In the genomic region with DNA sequence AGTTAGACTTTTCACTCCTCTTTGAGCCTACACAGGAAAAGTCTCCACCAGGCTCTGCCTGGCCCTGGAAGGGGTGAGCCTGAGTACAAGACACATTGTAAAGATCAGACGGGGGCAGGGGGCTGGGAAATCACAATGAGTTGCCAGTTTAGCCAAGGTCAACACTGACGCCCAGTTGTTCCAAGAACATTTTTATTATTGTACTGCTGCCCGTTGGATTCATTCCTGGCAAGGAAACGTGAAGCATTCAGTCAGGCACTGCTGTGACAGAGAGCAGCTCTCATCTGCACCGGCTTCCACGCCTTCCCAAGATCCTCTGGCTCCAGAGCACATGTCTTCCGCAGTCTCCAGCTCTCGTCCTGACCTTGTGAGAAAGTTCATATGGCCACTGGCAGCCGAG, we compare ENCODE assay signal across 9 mouse cellular contexts. TPM values are rescaled to one million over a fixed set of nuclear protein-coding genes. Genes with fewer than 3 reads are reported as not detected.
A peak's percentile ranks its signal among the peaks of the same experiment; 100 is the strongest.
DNase-seq lines count a peak whose midpoint lies in the region; ATAC-seq and TF ChIP-seq lines count a peak whose summit lies in the region.
"Had no signal": no experiment of that assay in that cellular context is flagged by ENCODE, and none has a peak within 500 bp of the region (broad histone marks: within the 10 kb centered on the region; RNA-seq: fewer than 3 reads in every experiment).

No protein-coding gene starts in this region.

- H3K9ac ChIP-seq in lung, embryonic 15.5 days, result no peak overlapping the region

- peak; percentile 91 for ATAC-seq in lung, embryonic 15.5 days (ENCODE audit: borderline replicate concordance, extremely low read depth, low FRiP score, low TSS enrichment)
- ATAC-seq in inflammation-experienced regulatory T-cells, adult 6 months, result no peak
- ATAC-seq in activated CD4-positive, CD25-positive, alpha-beta regulatory T cell, adult 4 months, result no peak

- H3K9me3 ChIP-seq in lung, embryonic 15.5 days, result no peaks in the 10 kb centered on the region

- no peaks in the 10 kb centered on the region for H3K27me3 ChIP-seq in lung, embryonic 15.5 days
- H3K27me3 ChIP-seq in thymus, adult 2 months (ENCODE audit: control insufficient read depth, insufficient read depth, low read length), result no peaks in the 10 kb centered on the region

- TF ChIP-seq POLR2A in thymus, adult 2 months (IDR thresholded peaks at IDR 0.05; ENCODE audit: control insufficient read depth, extremely low read depth, insufficient read depth, low read length, poor library complexity), result no peak

- peak overlapping the region; percentile 79 for H3K27ac ChIP-seq in lung, embryonic 15.5 days
- H3K27ac ChIP-seq in thymus, adult 2 months (ENCODE audit: control insufficient read depth, insufficient read depth, low read length), result no peak overlapping the region

- no peak overlapping the region for H3K4me3 ChIP-seq in lung, embryonic 15.5 days
- H3K4me3 ChIP-seq in thymus, adult 2 months (ENCODE audit: control insufficient read depth, insufficient read depth, low read length), result no peak overlapping the region

- peak; percentile 45 for DNase-seq in NIH3T3 (ENCODE audit: low read depth)
- peak; percentile 53 for DNase-seq in gastrocnemius, adult 18-20 months (ENCODE audit: low spot score)
- peak; percentile 67 to 74 for DNase-seq in heart, postnatal 14 days
- DNase-seq in layer of hippocampus, adult 18-20 months (ENCODE audit: low spot score in 2 of 2), result no peak
- DNase-seq in thymus, adult 2 months, result no peak

- no peak overlapping the region for H3K4me2 ChIP-seq in lung, embryonic 15.5 days

- H3K4me1 ChIP-seq in lung, embryonic 15.5 days, result peaks cover 22% of the 10 kb centered on the region
- H3K4me1 ChIP-seq in thymus, adult 2 months (replicated peaks; ENCODE audit: control insufficient read depth, insufficient read depth, low read length), result no peaks in the 10 kb centered on the region

- WGBS in lung, embryonic 15.5 days, result 38% methylated on average over 9 of the region's 9 CpGs
- 93% methylated on average over 9 of the region's 9 CpGs for WGBS in thymus, adult 2 months

- intact Hi-C loops in heart, postnatal 14 days (cut with DNase I), result no loop called here

- no peaks in the 10 kb centered on the region for H3K36me3 ChIP-seq in lung, embryonic 15.5 days
- no peaks in the 10 kb centered on the region for H3K36me3 ChIP-seq in thymus, adult 2 months (ENCODE audit: control insufficient read depth, insufficient read depth, low read length)

- TF ChIP-seq CTCF in thymus, adult 2 months (IDR thresholded peaks at IDR 0.05; ENCODE audit: borderline replicate concordance, control insufficient read depth, extremely low read depth, insufficient read depth, low read length, poor library complexity), result no peak

RNA-seq across cellular contexts. Expression of a gene that starts 12.2 kb away (rescaled TPM):
- total RNA-seq in gastrocnemius, adult 18-20 months (2021), result 10 to 100 TPM; 51.3 to 68.0 TPM
- 100 to 1,000 TPM; 373 to 513 TPM for total RNA-seq in heart, postnatal 14 days (2021)
- 918 and 931 TPM in 2 replicates for polyA plus RNA-seq in lung, embryonic 15.5 days (2015; fragmentation: Nextera tagmentation; extraction: Ambion mirVana)
- not detected for polyA plus RNA-seq in inflammation-experienced regulatory T-cells, adult 6 months (2017; shearing (Covaris generic))
- total RNA-seq in layer of hippocampus, adult 18-20 months (2021), result 10 to 100 TPM; 24.7 to 29.4 TPM
- not detected for polyA plus RNA-seq in activated CD4-positive, CD25-positive, alpha-beta regulatory T cell, adult 4 months (2017; shearing (Covaris generic))
- 173 and 274 TPM in 2 replicates for polyA plus RNA-seq in thymus, adult 2 months (2012; rRNA removed)

RNA-seq across cellular contexts. Expression of a gene that starts 30.3 kb away (rescaled TPM):
- total RNA-seq in gastrocnemius, adult 18-20 months (2021), result not detected
- 10 to 100 TPM; 14.7 to 18.2 TPM for total RNA-seq in heart, postnatal 14 days (2021)
- 6.6 and 7.1 TPM in 2 replicates for polyA plus RNA-seq in lung, embryonic 15.5 days (2015; fragmentation: Nextera tagmentation; extraction: Ambion mirVana)
- 1 to 10 TPM in 2 of 3 experiments, not detected in 1; 1.5 to 2.3 TPM for polyA plus RNA-seq in inflammation-experienced regulatory T-cells, adult 6 months (2017; shearing (Covaris generic))
- total RNA-seq in layer of hippocampus, adult 18-20 months (2021), result not detected
- polyA plus RNA-seq in activated CD4-positive, CD25-positive, alpha-beta regulatory T cell, adult 4 months (2017; shearing (Covaris generic)), result 1 to 10 TPM; 1.5 to 1.6 TPM
- 12.8 and 13.3 TPM in 2 replicates for polyA plus RNA-seq in thymus, adult 2 months (2012; rRNA removed)

RNA-seq across cellular contexts. Expression of a gene that starts 34.1 kb away (rescaled TPM):
- total RNA-seq in gastrocnemius, adult 18-20 months (2021), result not detected
- total RNA-seq in heart, postnatal 14 days (2021), result under 1 TPM in 1 of 2 experiments, not detected in 1; 0.17 TPM
- 0.40 and 0.62 TPM in 2 replicates for polyA plus RNA-seq in lung, embryonic 15.5 days (2015; fragmentation: Nextera tagmentation; extraction: Ambion mirVana)
- polyA plus RNA-seq in inflammation-experienced regulatory T-cells, adult 6 months (2017; shearing (Covaris generic)), result 1 to 10 TPM; 1.1 to 2.1 (median 1.1) TPM
- under 1 TPM; 0.58 to 0.87 TPM for total RNA-seq in layer of hippocampus, adult 18-20 months (2021)
- under 1 TPM; 0.50 to 0.54 TPM for polyA plus RNA-seq in activated CD4-positive, CD25-positive, alpha-beta regulatory T cell, adult 4 months (2017; shearing (Covaris generic))
- 1.8 and 2.4 TPM in 2 replicates for polyA plus RNA-seq in thymus, adult 2 months (2012; rRNA removed)
- total RNA-seq: left cerebral cortex, postnatal 25 days had no signal

RNA-seq across cellular contexts. Expression of a gene that starts 35.8 kb away (rescaled TPM):
- total RNA-seq in gastrocnemius, adult 18-20 months (2021), result not detected
- under 1 TPM in 1 of 2 experiments, not detected in 1; 0.46 TPM for total RNA-seq in heart, postnatal 14 days (2021)
- polyA plus RNA-seq in lung, embryonic 15.5 days (2015; fragmentation: Nextera tagmentation; extraction: Ambion mirVana), result 0.47 TPM in 1 of 2 replicates, not detected in the other
- polyA plus RNA-seq in inflammation-experienced regulatory T-cells, adult 6 months (2017; shearing (Covaris generic)), result not detected
- 1 to 10 TPM in 1 of 2 experiments, under 1 TPM in 1; 0.43 to 3.1 TPM for total RNA-seq in layer of hippocampus, adult 18-20 months (2021)
- polyA plus RNA-seq in activated CD4-positive, CD25-positive, alpha-beta regulatory T cell, adult 4 months (2017; shearing (Covaris generic)), result under 1 TPM in 1 of 2 experiments, not detected in 1; 0.05 TPM
- 0.01 TPM in 1 of 2 replicates, not detected in the other for polyA plus RNA-seq in thymus, adult 2 months (2012; rRNA removed)

RNA-seq across cellular contexts. Expression of a gene that starts 52.6 kb away (rescaled TPM):
- under 1 TPM; 0.21 to 0.28 TPM for total RNA-seq in gastrocnemius, adult 18-20 months (2021)
- total RNA-seq in heart, postnatal 14 days (2021), result not detected
- polyA plus RNA-seq in lung, embryonic 15.5 days (2015; fragmentation: Nextera tagmentation; extraction: Ambion mirVana), result 2.5 and 2.9 TPM in 2 replicates
- under 1 TPM in 1 of 3 experiments, not detected in 2; 0.82 TPM for polyA plus RNA-seq in inflammation-experienced regulatory T-cells, adult 6 months (2017; shearing (Covaris generic))
- 10 to 100 TPM; 10.4 to 14.0 TPM for total RNA-seq in layer of hippocampus, adult 18-20 months (2021)
- polyA plus RNA-seq in activated CD4-positive, CD25-positive, alpha-beta regulatory T cell, adult 4 months (2017; shearing (Covaris generic)), result not detected
- polyA plus RNA-seq in thymus, adult 2 months (2012; rRNA removed), result 0.13 and 0.24 TPM in 2 replicates

Comparison
In these comparisons a context has a peak if more than half of its experiments do, and no peak if none do; other contexts are left out.
1. DNase-seq: peak in NIH3T3 (single experiment), gastrocnemius, adult 18-20 months (single experiment) and heart, postnatal 14 days (2 of 2); none in layer of hippocampus, adult 18-20 months (0 of 2) and thymus, adult 2 months (single experiment).
2. RNA of a gene that starts 12.2 kb away (polyA plus RNA-seq): 918 to 931 TPM in lung, embryonic 15.5 days and 173 to 274 TPM in thymus, adult 2 months; not detected in inflammation-experienced regulatory T-cells, adult 6 months and not detected in activated CD4-positive, CD25-positive, alpha-beta regulatory T cell, adult 4 months; every median in the first group is over 100 times any median in the second.